Mouse (Mus musculus) ZHBTc4 (cell line): ENCODE results near the gene Pde7b.

Experiments
- DNase-seq: peaks from one replicate; pipeline ENCODE4 v3.0.0-alpha.2; 2011; ENCODE audit warnings: low read depth, low spot score

Gene Pde7b

GRCm38 (mm10) chr10:20724906-20725305 lies at the start of gene Pde7b:
Gene Pde7b (minus strand): TSS chr10:20725078.
- DNase-seq = peak; percentile 20

- no peak for DNase-seq
Measured at GRCm38 (mm10) chr10:20772056-20772455, 47.2 kb upstream of the Pde7b start.

- no peak for DNase-seq
Measured at GRCm38 (mm10) chr10:20770418-20770888, 45.6 kb upstream of the Pde7b start.

- DNase-seq = peak; percentile 75
Measured at GRCm38 (mm10) chr10:20769557-20770417, 44.9 kb upstream of the Pde7b start.

- no peak for DNase-seq
Measured at GRCm38 (mm10) chr10:20764352-20764751, 39.5 kb upstream of the Pde7b start.

GRCm38 (mm10) chr10:20758939-20759338 lies 34.1 kb upstream of the Pde7b start:
- DNase-seq = no peak

GRCm38 (mm10) chr10:20758259-20758658 lies 33.4 kb upstream of the Pde7b start:
- DNase-seq = no peak

GRCm38 (mm10) chr10:20756219-20756618 lies 31.3 kb upstream of the Pde7b start:
- no peak for DNase-seq

- no peak for DNase-seq
Measured at GRCm38 (mm10) chr10:20752883-20753282, 28.0 kb upstream of the Pde7b start.

- no peak for DNase-seq
Measured at GRCm38 (mm10) chr10:20750642-20751251, 25.9 kb upstream of the Pde7b start.

- no peak for DNase-seq
Measured at GRCm38 (mm10) chr10:20748938-20749337, 24.1 kb upstream of the Pde7b start.

GRCm38 (mm10) chr10:20747229-20747628 lies 22.4 kb upstream of the Pde7b start:
- DNase-seq = no peak

GRCm38 (mm10) chr10:20739801-20740200 lies 14.9 kb upstream of the Pde7b start:
- DNase-seq = no peak

- no peak for DNase-seq
Measured at GRCm38 (mm10) chr10:20737146-20737545, 12.3 kb upstream of the Pde7b start.

- no peak for DNase-seq
Measured at GRCm38 (mm10) chr10:20735775-20736449, 11.0 kb upstream of the Pde7b start.

- no peak for DNase-seq
Measured at GRCm38 (mm10) chr10:20733576-20733975, 8.7 kb upstream of the Pde7b start.

GRCm38 (mm10) chr10:20732180-20732579 lies 7.3 kb upstream of the Pde7b start:
- no peak for DNase-seq

GRCm38 (mm10) chr10:20730034-20730433 lies 5.2 kb upstream of the Pde7b start:
- no peak for DNase-seq

- no peak for DNase-seq
Measured at GRCm38 (mm10) chr10:20725384-20725983, 606 bp upstream of the Pde7b start.

- no peak for DNase-seq
Measured at GRCm38 (mm10) chr10:20724451-20724850, 427 bp downstream of the Pde7b start.

- no peak for DNase-seq
Measured at GRCm38 (mm10) chr10:20723962-20724361, 916 bp downstream of the Pde7b start.

- DNase-seq = no peak
Measured at GRCm38 (mm10) chr10:20723521-20723915, 1.4 kb downstream of the Pde7b start.
